Mouse (Mus musculus): ENCODE measurements around the gene Chd5.

Gene Chd5

GRCm38 (mm10) chr4:152355672-152356071 lies 17.2 kb downstream of the Chd5 start:
- DNase-seq: no peak

GRCm38 (mm10) chr4:152359700-152360099 lies 21.2 kb downstream of the Chd5 start:
- DNase-seq: no peak

GRCm38 (mm10) chr4:152360855-152361254 lies 22.4 kb downstream of the Chd5 start:
- DNase-seq: peak in 1 of 2 experiments; percentile 52

GRCm38 (mm10) chr4:152362180-152362579 lies 23.7 kb downstream of the Chd5 start:
- DNase-seq: no peak

GRCm38 (mm10) chr4:152365228-152365627 lies 26.8 kb downstream of the Chd5 start:
- no peak for DNase-seq

- peak in 1 of 2 experiments; percentile 48 for DNase-seq
Measured at GRCm38 (mm10) chr4:152382528-152383252, 44.2 kb downstream of the Chd5 start.

GRCm38 (mm10) chr4:152385644-152386043 lies 47.2 kb downstream of the Chd5 start:
- DNase-seq: peak in 1 of 2 experiments; percentile 61

- peak; percentile 80 to 84 for DNase-seq
Measured at GRCm38 (mm10) chr4:152392192-152392591, 53.7 kb downstream of the Chd5 start.

- no peak for DNase-seq
Measured at GRCm38 (mm10) chr4:152392627-152393026, 54.2 kb downstream of the Chd5 start.

- peak; percentile 90 to 92 for DNase-seq
Measured at GRCm38 (mm10) chr4:152398926-152399325, 60.5 kb downstream of the Chd5 start.

GRCm38 (mm10) chr4:152405143-152405542 lies 66.7 kb downstream of the Chd5 start:
- DNase-seq: no peak

- DNase-seq: peak; percentile 75 to 81
Measured at GRCm38 (mm10) chr4:152405671-152406201, 67.3 kb downstream of the Chd5 start.

- peak; percentile 60 to 63 for DNase-seq
Measured at GRCm38 (mm10) chr4:152406531-152406930, 68.1 kb downstream of the Chd5 start.

- DNase-seq: no peak
Measured at GRCm38 (mm10) chr4:152410961-152411360, 72.5 kb downstream of the Chd5 start.

- DNase-seq: no peak
Measured at GRCm38 (mm10) chr4:152412524-152413080, 74.2 kb downstream of the Chd5 start.

GRCm38 (mm10) chr4:152418229-152419060 lies 80.0 kb downstream of the Chd5 start:
- DNase-seq: no peak

- DNase-seq: no peak
Measured at GRCm38 (mm10) chr4:152423576-152423975, 85.1 kb downstream of the Chd5 start.

- no peak for DNase-seq
Measured at GRCm38 (mm10) chr4:152424341-152424740, 85.9 kb downstream of the Chd5 start.

GRCm38 (mm10) chr4:152424922-152425321 lies 86.5 kb downstream of the Chd5 start:
- peak in 1 of 2 experiments; percentile 59 for DNase-seq

- no peak for DNase-seq
Measured at GRCm38 (mm10) chr4:152428259-152428658, 89.8 kb downstream of the Chd5 start.

- DNase-seq: peak; percentile 50 to 74
Measured at GRCm38 (mm10) chr4:152432308-152432707, 93.9 kb downstream of the Chd5 start.

- DNase-seq: peak; percentile 98 to 99
Measured at GRCm38 (mm10) chr4:152434836-152435235, 96.4 kb downstream of the Chd5 start.

GRCm38 (mm10) chr4:152435255-152435654 lies 96.8 kb downstream of the Chd5 start:
- DNase-seq: peak; percentile 94 to 97

All from cerebellum, postnatal 14 days (tissue).